Mouse (Mus musculus): Measurements from ENCODE around the gene Usp16.

Gene Usp16

GRCm38 (mm10) chr16:87454419-87455179 is at the start of gene Usp16:
Gene Usp16 (plus strand): TSS chr16:87454703.
- DNase-seq: peak; percentile 94

GRCm38 (mm10) chr16:87405001-87405400 is 49.5 kb upstream of the Usp16 start:
- DNase-seq: peak; percentile 60

- DNase-seq: no peak
Observed at GRCm38 (mm10) chr16:87420662-87421061, 33.8 kb upstream of the Usp16 start.

GRCm38 (mm10) chr16:87427516-87427915 is 27.0 kb upstream of the Usp16 start:
- DNase-seq: peak; percentile 53

- peak; percentile 99 for DNase-seq
Observed at GRCm38 (mm10) chr16:87432033-87432814, 22.3 kb upstream of the Usp16 start, which contains the start of gene Ltn1. Gene Ltn1 (minus strand): TSS chr16:87432612.

GRCm38 (mm10) chr16:87434266-87434665 is 20.2 kb upstream of the Usp16 start:
- DNase-seq: no peak

- DNase-seq: no peak
Observed at GRCm38 (mm10) chr16:87434946-87435345, 19.6 kb upstream of the Usp16 start.

GRCm38 (mm10) chr16:87435411-87436205 is 18.9 kb upstream of the Usp16 start:
- no peak for DNase-seq

GRCm38 (mm10) chr16:87437096-87437495 is 17.4 kb upstream of the Usp16 start:
- DNase-seq: no peak

GRCm38 (mm10) chr16:87438697-87439096 is 15.8 kb upstream of the Usp16 start:
- DNase-seq: no peak

GRCm38 (mm10) chr16:87440184-87440686 is 14.3 kb upstream of the Usp16 start, which contains the start of gene Rwdd2b:
Gene Rwdd2b (minus strand): TSS chr16:87440573.
- DNase-seq: peak; percentile 96

GRCm38 (mm10) chr16:87441089-87441488 is 13.4 kb upstream of the Usp16 start:
- DNase-seq: peak; percentile 37

GRCm38 (mm10) chr16:87442291-87442690 is 12.2 kb upstream of the Usp16 start:
- DNase-seq: no peak

- DNase-seq: peak; percentile 11
Observed at GRCm38 (mm10) chr16:87443245-87443644, 11.3 kb upstream of the Usp16 start.

- DNase-seq: no peak
Observed at GRCm38 (mm10) chr16:87444071-87444470, 10.4 kb upstream of the Usp16 start.

- DNase-seq: no peak
Observed at GRCm38 (mm10) chr16:87445110-87445509, 9.4 kb upstream of the Usp16 start.

GRCm38 (mm10) chr16:87445528-87445927 is 9.0 kb upstream of the Usp16 start:
- DNase-seq: no peak

- DNase-seq: no peak
Observed at GRCm38 (mm10) chr16:87453226-87453625, 1.3 kb upstream of the Usp16 start.

GRCm38 (mm10) chr16:87455180-87455611 is 693 bp downstream of the Usp16 start:
- DNase-seq: peak; percentile 13

GRCm38 (mm10) chr16:87458752-87459151 is 4.2 kb downstream of the Usp16 start:
- no peak for DNase-seq

GRCm38 (mm10) chr16:87470579-87470978 is 16.1 kb downstream of the Usp16 start:
- no peak for DNase-seq

GRCm38 (mm10) chr16:87484367-87484766 is 29.9 kb downstream of the Usp16 start:
- DNase-seq: no peak

GRCm38 (mm10) chr16:87486739-87487138 is 32.2 kb downstream of the Usp16 start:
- no peak for DNase-seq
